Mouse (Mus musculus) C2C12 (cell line): ENCODE results near the gene Dcaf6.

Source experiments
- CEBPB ChIP-seq: IDR thresholded peaks from one replicate; pipeline ENCODE4 v1.6.1; 2011; ENCODE audit warnings: low read depth, mild to moderate bottlenecking, control low read depth, moderate library complexity
- CTCF ChIP-seq: IDR thresholded peaks from one replicate; pipeline ENCODE4 v1.5.1; 2011; ENCODE audit not compliant: control insufficient read depth, insufficient read depth, insufficient read length
- MAX ChIP-seq: IDR thresholded peaks from one replicate; pipeline ENCODE4 v1.6.1; 2011; ENCODE audit warnings: mild to moderate bottlenecking, control low read depth
- MYOD1 ChIP-seq: IDR thresholded peaks from one replicate; pipeline ENCODE4 v1.6.1; 2011; ENCODE audit warnings: low read depth; ENCODE audit not compliant: control insufficient read depth, insufficient read length
- MYOG ChIP-seq: IDR thresholded peaks from one replicate; pipeline ENCODE4 v1.6.1; 2011; ENCODE audit not compliant: control insufficient read depth, insufficient read length; ENCODE audit errors: extremely low read depth
- USF1 ChIP-seq: IDR thresholded peaks from one replicate; pipeline ENCODE4 v1.6.1; 2011; ENCODE audit warnings: low read depth, mild to moderate bottlenecking, control low read depth, moderate library complexity

- TF ChIP-seq USF1 (no peak), CTCF (no peak), CEBPB (no peak), MYOG (no peak), MAX (no peak), MYOD1 (no peak)
Observed at GRCm38 (mm10) chr1:165363271-165363670, 97.0 kb downstream of the Dcaf6 start.
